Mouse (Mus musculus) c-Kit-negative CD71-positive TER-119-positive erythroid progenitor cells, embryonic 14.5 days (primary cell): Measurements from ENCODE around the gene Hdac10.

Source experiments
- DNase-seq: peaks from one replicate; pipeline ENCODE4 v3.0.0-alpha.2; 2013; ENCODE audit warnings: low read depth, low spot score

The Hdac10 gene

GRCm38 (mm10) chr15:89128382-89129350 lies at the start of gene Hdac10:
Gene Hdac10 (minus strand): TSS chr15:89128700.
- peak; percentile 78 for DNase-seq

DNA sequence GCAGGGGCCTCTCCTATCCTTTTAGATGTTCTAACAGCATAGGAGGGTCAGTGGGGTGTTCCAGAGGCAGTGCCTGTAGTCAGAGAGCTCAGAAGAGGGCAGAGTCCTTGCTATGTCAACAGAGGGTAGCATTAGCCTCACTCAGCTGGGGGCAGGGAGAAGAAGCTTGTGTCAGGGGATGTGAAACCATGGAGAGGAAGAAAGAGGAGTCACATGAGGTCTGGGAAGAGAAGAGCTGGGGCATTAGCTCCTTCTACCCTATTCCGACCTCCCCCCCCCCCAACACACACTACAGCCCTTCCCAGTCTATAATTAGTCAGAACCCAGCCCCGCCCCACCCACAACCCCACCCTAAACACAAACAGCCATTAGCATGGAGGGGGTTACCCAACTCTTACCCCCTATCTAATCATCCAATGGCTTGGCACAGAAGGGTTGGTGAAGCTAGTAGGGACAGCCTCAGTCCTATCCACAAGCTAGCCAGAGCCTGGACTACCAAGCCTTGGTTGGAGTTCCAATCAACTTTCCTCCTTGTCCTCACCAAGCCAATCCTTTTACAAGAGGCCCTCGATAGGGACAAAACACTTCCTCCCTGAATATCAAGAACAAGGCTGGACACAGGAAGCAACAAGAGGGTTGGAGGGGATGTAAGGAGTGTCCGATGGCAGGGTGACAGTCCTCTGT lies 49.2 kb upstream of the Hdac10 start:
- DNase-seq = no peak

GRCm38 (mm10) chr15:89177121-89177520 lies 48.6 kb upstream of the Hdac10 start:
- DNase-seq = no peak

DNA sequence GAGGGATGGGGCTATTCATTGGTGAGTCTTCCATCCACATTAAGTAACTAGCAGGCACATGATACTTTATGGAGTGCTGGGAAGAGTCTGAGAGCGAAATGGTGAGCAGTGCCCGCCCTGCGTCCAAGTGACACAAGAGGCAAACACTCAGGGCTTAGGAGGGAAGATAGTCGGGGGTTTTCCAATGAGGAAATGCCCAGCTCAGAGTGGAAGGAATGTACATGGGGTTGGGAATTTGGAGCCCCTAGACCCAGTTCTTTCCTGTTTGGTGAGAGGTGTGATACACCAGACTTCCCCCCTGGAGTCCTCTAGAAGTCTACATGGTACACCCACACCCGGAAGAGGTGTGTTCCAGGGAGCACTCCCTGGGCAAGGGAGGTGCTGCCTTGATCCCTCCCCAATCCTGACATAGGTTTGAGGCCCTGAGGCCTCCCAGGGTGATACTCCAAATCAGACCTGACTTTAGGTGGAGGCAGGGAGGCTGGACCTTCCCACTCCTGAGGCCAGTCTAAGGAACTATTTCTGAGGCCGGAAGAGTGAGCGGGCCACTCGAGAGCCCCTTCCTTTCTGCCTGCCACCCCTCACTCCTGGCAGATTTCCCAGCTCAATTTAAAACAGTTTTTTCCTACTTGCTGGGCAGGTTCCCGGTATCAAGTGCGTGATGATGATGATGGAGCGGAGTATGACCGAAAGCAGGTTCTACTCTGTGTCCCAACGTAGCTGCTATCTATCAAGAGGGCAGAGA lies 47.1 kb upstream of the Hdac10 start:
- no peak for DNase-seq

DNA sequence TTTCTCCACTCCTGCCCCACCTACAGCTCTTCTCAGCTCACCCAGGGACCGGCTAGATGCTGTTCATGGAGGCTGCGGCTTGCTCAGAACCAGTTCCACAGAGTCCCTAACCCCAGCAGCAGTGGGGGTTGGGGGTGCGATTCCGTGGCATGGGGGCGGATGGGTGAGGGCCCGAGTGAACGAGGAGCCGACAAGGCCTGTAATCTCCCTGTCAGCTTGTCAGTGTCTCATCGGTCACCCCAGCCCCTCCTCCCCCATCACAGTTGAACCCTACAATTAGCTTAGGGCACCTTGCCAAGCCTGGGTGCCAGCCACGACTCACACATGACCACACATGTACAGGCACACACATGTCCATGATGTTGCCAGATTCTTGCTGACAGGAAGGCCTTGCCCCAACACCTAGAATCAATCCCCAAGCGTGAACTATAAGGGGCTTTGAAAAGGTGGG lies 46.4 kb upstream of the Hdac10 start:
- DNase-seq = no peak

DNA sequence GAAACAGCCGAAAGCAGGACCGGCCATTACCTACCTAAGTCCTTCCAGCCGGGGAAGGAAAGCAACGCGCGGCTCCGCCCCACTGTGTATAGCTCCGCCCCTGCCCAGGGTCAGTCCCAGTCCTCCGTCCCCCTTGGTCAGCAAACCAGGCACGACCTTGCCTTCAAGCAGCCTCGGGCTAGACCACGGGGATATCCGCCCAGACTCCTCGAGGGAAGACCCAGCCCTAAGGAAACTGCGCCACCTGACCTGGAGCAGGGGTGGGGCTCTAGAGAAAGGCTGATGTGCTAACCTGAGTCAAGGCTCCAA lies 45.4 kb upstream of the Hdac10 start:
- no peak for DNase-seq

- DNase-seq = no peak
Observed at GRCm38 (mm10) chr15:89173024-89173905, 44.8 kb upstream of the Hdac10 start.

- DNase-seq = no peak
Observed at GRCm38 (mm10) chr15:89172276-89172935, 43.9 kb upstream of the Hdac10 start.

GRCm38 (mm10) chr15:89171526-89172051 lies 43.1 kb upstream of the Hdac10 start:
- no peak for DNase-seq

DNA sequence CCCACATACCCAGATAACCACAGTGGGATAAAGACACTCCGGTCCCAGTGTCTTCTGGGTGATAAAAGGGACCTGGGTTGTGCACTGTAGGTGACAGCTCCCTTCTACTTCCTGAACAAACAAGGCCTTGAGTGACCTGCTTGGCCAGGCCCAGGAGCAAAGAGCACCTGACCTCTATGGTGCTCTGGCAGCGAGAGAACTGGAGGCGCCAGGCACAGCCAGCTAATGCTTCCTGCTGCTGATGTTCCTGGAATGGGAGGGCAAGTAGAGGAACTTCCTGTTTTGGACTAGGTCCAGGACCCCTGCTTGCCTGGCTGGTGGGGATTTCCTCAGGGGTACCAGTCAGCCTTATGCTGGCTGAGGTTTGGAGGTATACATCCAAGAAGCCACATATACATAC lies 41.6 kb upstream of the Hdac10 start:
- no peak for DNase-seq

GRCm38 (mm10) chr15:89169431-89169830 lies 40.9 kb upstream of the Hdac10 start:
- DNase-seq = no peak

DNA sequence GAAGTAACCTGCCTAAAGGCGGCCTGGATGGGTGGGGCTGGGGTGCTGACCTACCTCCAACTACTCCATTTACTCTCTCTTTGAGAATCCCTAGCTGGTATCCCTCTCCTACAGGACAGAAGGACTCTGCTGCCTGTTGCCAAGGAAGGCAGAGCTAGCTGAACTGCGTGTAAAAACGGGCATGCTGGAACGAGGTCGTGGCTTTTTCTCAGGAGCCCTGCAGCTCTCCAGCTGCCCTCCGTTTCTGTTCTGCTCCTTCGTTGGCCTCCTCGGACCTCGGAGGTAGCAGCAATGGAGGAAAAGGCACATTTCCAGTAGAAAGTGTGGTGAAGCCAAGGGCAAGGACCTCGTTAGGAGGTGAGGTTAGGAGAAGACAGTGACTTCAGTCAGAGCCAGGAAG lies 40.4 kb upstream of the Hdac10 start:
- no peak for DNase-seq

DNA sequence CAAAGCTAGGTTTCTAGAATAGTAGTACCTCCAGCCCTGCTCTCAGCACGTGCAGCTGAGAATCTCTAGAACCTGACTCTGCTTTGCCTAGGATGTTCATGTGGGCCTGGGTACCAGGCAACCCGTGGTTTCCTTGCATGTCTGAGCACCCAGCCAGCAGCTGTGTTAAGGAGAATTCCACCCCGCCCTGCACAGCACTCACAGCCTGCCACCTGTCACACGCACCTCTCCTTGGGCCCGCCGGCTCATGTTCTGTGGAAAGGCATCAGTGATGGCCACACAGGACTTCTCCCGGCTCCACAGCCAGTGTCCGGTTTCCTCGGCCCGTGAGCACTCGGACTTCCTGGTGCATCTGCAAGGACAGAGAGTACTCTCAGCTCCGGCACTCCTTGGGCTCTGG lies 37.0 kb upstream of the Hdac10 start:
- no peak for DNase-seq

- no peak for DNase-seq
Observed at GRCm38 (mm10) chr15:89161397-89161796, 32.9 kb upstream of the Hdac10 start.

GRCm38 (mm10) chr15:89158516-89158915 lies 30.0 kb upstream of the Hdac10 start:
- no peak for DNase-seq

DNA sequence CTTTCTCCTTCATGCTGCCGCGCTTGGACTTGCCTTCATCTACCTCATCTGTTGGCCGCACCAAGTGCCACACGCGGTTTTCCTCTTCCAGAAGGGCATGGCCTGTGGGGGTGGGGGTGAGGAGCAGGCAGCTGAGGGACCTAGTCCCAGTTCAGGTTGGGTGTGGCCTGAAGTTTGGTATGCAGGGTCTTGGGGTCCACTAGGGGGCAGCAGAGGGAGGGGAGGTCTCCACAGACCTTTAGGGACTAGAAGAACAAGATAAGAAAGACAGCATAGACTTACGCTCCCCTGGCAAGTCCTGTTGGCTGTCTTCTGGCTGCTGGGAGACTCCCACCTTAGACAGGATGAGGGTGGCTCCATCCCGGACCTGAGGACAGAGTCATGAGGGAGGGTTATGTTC lies 29.5 kb upstream of the Hdac10 start:
- peak; percentile 27 for DNase-seq

GRCm38 (mm10) chr15:89152312-89152711 lies 23.8 kb upstream of the Hdac10 start:
- no peak for DNase-seq

DNA sequence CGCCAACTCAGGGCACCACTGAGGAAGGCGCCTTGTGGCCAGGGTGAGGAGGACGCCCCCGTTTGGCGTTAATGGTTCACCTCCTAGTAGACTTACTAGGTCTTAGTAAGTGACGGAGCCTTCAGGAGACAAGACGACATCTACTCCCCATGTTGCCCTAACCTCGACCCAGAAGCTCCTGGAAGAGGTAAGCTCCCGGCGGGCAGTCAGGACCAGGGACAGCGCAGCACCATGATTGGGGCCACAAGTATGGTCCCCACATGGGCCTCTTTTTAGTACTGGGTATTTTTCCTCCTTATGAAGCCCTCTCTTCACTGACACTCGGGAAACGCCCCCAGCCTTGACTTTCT lies 21.5 kb upstream of the Hdac10 start:
- no peak for DNase-seq

DNA sequence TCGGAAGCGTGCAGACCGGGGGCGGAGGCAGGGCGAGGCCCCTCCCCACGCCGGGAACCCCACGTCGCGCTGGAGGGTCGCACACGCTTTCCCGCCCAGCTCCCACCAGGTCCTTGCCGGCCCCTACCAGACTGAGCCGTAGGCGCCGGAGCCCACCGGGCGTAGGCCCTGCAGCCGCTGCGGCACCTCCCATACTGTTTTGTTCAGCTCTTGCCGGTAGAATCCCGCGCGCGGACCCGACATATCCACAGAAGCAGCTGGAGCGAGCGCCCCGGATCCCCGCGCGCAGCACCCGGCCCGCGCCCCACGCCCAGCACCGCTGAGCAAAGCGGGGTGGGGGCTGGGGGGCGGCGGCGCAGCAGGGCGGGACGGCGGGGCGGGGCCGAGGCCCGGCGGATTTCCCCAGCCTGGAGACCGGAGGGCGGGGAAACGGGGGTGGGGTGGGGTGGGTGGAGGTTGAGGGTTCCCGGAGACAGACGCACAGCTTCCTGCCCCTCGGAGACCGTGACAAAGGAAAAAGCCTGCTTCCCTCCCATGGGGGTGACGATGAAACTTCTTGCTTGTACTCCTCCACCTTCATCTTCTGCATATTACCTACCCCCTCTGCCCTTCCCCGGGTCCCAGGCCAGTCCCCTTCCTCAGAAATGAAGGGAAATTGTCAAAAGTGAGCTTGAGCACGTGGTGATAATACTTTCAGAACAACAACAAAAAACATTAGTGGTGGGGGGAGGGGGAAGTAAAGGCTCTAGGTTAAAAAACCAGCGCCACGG lies 21.0 kb upstream of the Hdac10 start, which contains the start of gene Mapk11:
Gene Mapk11, minus strand, starts transcription at position 358 of the 770 bp plus-strand sequence.
- no peak for DNase-seq
